Mouse (Mus musculus) CH12F3 (cell line): ENCODE data around the gene Sebox.

Source experiments
- in situ Hi-C: fragments of 300-500 bp; cut with MboI; formaldehyde crosslinking; loops from 2 replicates; pipeline ENCODE4 v1.14.3; 2020; ENCODE audit warnings: low sequenced_read_pairs

Gene Sebox

GRCm38 (mm10) chr11:78502909-78503650 lies at the start of gene Sebox:
Gene Sebox (plus strand): TSS chr11:78503447.
- in situ Hi-C loops = no loop called here

- in situ Hi-C loops = no loop called here
Measured at GRCm38 (mm10) chr11:78453675-78454074, 49.6 kb upstream of the Sebox start.

- in situ Hi-C loops = no loop called here
Measured at GRCm38 (mm10) chr11:78454276-78454675, 49.0 kb upstream of the Sebox start.

- in situ Hi-C loops = no loop called here
Measured at GRCm38 (mm10) chr11:78455308-78455707, 47.9 kb upstream of the Sebox start.

GRCm38 (mm10) chr11:78458740-78459139 lies 44.5 kb upstream of the Sebox start:
- in situ Hi-C loops = no loop called here

- in situ Hi-C loops = no loop called here
Measured at GRCm38 (mm10) chr11:78461894-78462293, 41.4 kb upstream of the Sebox start.

- in situ Hi-C loops = no loop called here
Measured at GRCm38 (mm10) chr11:78462669-78463068, 40.6 kb upstream of the Sebox start.

- in situ Hi-C loops = no loop called here
Measured at GRCm38 (mm10) chr11:78463286-78464036, 39.8 kb upstream of the Sebox start.

GRCm38 (mm10) chr11:78465116-78465515 lies 38.1 kb upstream of the Sebox start:
- in situ Hi-C loops = no loop called here

- in situ Hi-C loops = no loop called here
Measured at GRCm38 (mm10) chr11:78465568-78466180, 37.6 kb upstream of the Sebox start, which contains the start of gene Slc46a1. Gene Slc46a1 (plus strand): TSS chr11:78465697.

GRCm38 (mm10) chr11:78466242-78466912 lies 36.9 kb upstream of the Sebox start:
- in situ Hi-C loops = no loop called here

- in situ Hi-C loops = no loop called here
Measured at GRCm38 (mm10) chr11:78467515-78467914, 35.7 kb upstream of the Sebox start.

GRCm38 (mm10) chr11:78467932-78468331 lies 35.3 kb upstream of the Sebox start:
- in situ Hi-C loops = no loop called here

GRCm38 (mm10) chr11:78471326-78472103 lies 31.7 kb upstream of the Sebox start:
- in situ Hi-C loops = no loop called here

GRCm38 (mm10) chr11:78475289-78475688 lies 28.0 kb upstream of the Sebox start:
- in situ Hi-C loops = no loop called here

- in situ Hi-C loops = no loop called here
Measured at GRCm38 (mm10) chr11:78483639-78484038, 19.6 kb upstream of the Sebox start.

GRCm38 (mm10) chr11:78488168-78488567 lies 15.1 kb upstream of the Sebox start:
- in situ Hi-C loops = no loop called here

GRCm38 (mm10) chr11:78490781-78491241 lies 12.4 kb upstream of the Sebox start:
- in situ Hi-C loops = no loop called here

- in situ Hi-C loops = no loop called here
Measured at GRCm38 (mm10) chr11:78495904-78496303, 7.3 kb upstream of the Sebox start.

GRCm38 (mm10) chr11:78497071-78497541 lies 6.1 kb upstream of the Sebox start:
- in situ Hi-C loops = no loop called here
